Mouse (Mus musculus) left cerebral cortex, postnatal 25 days (tissue): ENCODE measurements around the gene Col4a1. TPM values are rescaled to one million over a fixed set of nuclear protein-coding genes. Genes with fewer than 3 reads are reported as not detected.

Source experiments
- DNase-seq, 2 experiments: peaks; one replicate each; pipeline ENCODE4 v3.0.0; 2022; ENCODE audit warnings: low spot score in 2 of 2, mixed read lengths in 1 of 2
- intact Hi-C: fragments of 180-260 bp; cut with DNase I; formaldehyde crosslinking; loops from one replicate; pipeline ENCODE4 v1.15.1; 2025
- total RNA-seq, 2 experiments: library from RNA; stranded (reverse); gene quantifications; 2 replicates each; pipeline ENCODE4 v1.2.3; 2021

Gene Col4a1
- total RNA-seq, 2 experiments from 2014 or later, result 55.5 to 63.1 TPM

GRCm38 (mm10) chr8:11276286-11276685 is 36.3 kb downstream of the Col4a1 start:
- intact Hi-C loops, result loop anchor here (5.0 kb wide), 1 partner anchor 36 kb away; the partner anchor contains the start of genes Col4a1 and Col4a2

GRCm38 (mm10) chr8:11274415-11274814 is 38.2 kb downstream of the Col4a1 start:
- DNase-seq, result no peak
- intact Hi-C loops, result no loop called here

More at GRCm38 (mm10) chr8:11276286-11276685, 36.3 kb downstream of the Col4a1 start:
- no peak for DNase-seq

DNA sequence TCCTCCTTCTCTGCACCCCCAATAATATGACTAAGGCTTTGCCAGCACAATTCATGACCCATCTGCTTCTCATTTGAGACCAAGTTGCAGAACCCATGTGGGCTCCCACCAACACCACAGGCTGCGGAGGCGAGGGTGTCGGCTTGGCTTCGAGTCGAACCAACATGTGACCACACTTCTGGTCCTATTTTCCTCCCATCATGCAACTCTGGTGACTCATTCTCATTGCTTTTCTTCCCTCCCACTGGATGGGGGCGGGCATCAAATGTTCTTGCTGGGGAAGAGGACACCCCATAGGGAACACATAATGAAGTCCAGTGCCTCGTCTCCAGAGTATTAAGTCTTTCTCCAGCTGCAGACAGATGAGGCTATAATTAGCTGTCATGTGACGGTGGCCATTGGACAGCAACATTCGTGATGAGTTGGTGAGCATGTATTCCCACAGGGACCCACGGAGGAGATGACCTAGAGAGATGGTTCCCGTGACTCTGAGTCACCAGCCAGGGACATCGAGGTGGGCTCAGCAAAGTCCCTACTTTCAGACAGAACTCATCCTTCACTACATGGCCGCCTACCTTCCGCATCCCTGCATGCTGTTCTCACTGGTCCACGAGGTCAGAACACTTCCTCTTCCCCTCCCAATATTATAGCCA is 39.0 kb downstream of the Col4a1 start:
- DNase-seq, result peak; percentile 78 to 98
- intact Hi-C loops, result loop anchor here (1.0 kb wide), 2 partner anchors 109 to 141 kb away; no protein-coding TSS in a partner anchor

GRCm38 (mm10) chr8:11272205-11272604 is 40.4 kb downstream of the Col4a1 start:
- no peak for DNase-seq
- intact Hi-C loops, result no loop called here

- intact Hi-C loops, result no loop called here
- DNase-seq, result no peak
These were observed 41.8 kb downstream of the Col4a1 start for GRCm38 (mm10) chr8:11270826-11271225.

GRCm38 (mm10) chr8:11268753-11269152 is 43.9 kb downstream of the Col4a1 start:
- intact Hi-C loops, result no loop called here
- peak; percentile 38 to 49 for DNase-seq

DNA sequence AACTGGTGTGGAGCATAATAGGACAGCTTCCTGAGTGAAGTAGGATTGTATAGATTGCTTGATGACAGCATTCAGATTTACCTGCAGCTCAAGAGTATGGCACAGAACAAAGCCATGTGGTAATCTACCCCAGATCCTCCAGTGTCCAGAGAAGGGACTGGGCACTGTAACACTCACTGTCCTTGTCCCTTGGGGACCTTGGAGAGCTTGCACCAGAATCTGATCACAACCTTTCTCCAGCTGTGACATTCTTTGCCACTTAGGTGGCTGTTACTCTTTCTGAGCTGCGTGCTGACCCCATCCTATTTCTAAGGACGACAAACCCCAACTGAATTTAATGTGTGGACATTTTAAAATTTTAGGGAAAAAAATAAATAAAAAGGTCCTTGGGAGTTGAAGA is 46.2 kb downstream of the Col4a1 start:
- intact Hi-C loops, result no loop called here
- no peak for DNase-seq

GRCm38 (mm10) chr8:11265971-11266370 is 46.7 kb downstream of the Col4a1 start:
- no peak for DNase-seq
- intact Hi-C loops, result no loop called here

DNA sequence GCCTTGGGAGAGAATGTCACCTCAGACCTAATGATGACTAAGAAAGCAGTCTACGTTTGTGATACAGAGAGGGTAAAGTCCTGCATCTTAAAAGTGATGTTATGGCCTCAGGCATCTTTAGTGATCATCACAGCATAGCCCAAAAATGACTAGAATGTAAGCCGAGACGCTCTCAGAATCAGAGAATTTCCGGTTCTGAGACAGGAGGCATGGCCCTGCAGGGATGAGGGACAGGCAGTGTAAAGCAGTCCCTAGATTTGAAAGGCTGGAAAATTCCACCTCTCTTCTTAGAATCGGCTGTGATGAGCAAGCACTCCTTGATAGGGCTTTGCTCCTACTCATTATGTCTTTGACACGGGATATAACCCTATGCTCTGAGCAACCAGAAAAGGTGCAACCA is 48.8 kb downstream of the Col4a1 start:
- intact Hi-C loops, result no loop called here

DNA sequence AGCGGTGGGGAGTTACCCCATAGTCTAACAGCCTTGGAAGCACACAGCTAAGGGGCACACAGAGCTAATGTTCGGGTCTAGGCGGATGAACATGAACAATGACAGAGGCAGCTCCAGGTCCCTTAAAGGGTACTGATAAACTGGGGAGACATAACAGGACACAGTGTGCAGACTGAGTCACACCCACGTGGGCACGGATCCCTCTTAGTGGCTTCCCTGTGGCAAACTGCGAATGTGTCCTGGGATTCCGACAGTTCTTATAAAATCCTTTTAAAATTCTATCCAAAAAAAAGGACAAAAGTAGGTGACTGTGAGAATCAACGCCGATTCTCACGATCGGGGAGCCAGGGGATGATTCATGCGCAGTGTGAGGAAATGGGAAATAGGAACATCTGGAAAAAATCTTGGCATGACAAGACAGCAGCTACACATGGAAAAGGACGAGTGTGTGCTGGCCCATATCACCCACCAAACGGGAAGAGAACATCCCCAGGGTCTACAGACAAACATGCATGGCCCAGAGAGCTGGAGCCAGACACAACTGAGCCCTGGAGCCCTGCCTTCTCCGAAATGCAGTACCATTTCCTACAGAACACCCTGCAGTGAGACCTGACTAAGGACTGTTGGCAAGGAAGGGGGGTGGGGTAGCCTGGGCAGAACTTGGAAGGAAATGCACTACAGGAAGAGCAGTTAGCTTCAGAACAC is 50.4 kb downstream of the Col4a1 start:
- intact Hi-C loops, result no loop called here

More for the DNA sequence above, 48.8 kb downstream of the Col4a1 start:
- no peak for DNase-seq

DNA sequence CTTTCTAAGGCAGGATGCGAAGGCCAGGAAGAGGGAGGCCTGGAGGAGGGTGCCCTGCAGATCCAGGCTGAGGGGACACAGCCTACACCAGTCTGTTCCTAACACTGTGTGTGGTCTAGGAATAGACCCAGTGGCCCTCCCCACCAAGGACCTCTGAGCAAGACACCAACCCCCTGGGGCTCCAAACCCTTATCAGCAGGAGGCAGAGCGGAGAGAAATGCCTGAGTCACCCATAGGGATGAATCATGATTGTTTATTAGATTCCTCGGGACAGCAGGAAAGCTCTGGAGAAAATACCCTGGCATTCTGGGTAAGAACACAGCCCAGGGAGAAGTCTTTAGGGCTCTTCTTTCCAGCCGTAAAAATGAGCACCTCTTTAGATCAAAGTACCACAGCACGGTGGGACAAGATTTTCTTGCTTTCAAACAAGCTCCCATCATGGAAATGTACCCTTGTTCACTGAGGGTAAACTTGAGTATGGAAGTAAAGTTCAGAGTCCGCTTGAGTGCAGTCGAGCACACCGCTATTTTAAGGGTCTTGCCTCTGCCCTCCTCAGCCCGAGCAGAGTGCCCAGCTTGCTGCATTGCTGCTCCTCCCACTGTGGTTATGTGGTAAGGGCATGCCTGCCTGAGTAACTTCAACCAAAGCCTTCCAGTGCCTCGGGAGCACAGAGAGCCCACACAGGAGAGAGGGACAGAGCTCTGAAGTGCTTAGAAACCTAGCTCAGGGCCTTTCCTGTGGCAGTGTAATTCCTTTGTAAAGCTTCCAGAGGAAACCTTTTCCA is 52.6 kb downstream of the Col4a1 start:
- intact Hi-C loops, result no loop called here
- DNase-seq, result no peak

More for the DNA sequence above, 50.4 kb downstream of the Col4a1 start:
- no peak for DNase-seq

GRCm38 (mm10) chr8:11258517-11259136 is 54.0 kb downstream of the Col4a1 start:
- no peak for DNase-seq
- intact Hi-C loops, result no loop called here

DNA sequence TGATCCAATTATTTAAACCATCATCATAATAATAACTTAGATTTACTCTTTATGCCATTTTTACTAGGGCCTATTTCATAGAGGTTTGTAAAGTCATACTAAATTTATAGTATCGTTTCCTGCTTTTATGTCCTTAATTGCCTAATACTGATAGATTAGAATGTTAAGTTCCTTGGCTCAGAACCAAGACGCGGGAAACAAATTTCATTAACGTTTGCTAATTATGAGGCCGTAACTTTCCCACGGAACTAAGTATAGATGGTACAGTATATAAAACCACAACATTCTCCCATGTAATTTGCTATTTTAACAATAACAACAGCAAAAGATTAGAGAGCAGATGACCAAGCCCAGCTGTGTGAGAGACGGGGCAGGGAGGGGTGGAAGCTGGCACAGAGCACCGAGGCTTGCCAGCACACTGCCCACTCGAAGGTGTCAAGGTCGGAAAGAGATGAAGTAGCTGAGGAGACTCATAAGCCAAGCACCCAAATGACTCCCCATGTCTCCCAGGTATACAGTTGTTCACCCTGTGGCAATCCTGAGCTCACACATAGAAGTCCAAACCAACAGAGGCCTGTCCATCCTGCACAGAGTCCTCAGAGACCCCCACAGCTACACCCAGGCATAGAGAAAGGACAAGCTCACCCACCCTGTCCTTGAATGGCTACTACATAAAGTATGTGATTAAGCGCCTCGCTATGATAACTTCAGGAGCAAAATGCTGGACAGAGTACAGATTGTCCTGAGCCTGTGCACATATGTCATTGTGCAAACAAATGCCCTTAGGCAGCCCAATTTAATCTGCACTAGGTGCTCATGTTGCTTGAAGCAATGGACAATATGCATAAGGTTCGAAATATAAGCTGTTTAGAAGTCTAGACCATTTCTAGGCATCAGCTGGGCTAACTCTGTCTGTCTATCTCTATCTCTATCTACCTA is 55.3 kb downstream of the Col4a1 start:
- no peak for DNase-seq
- intact Hi-C loops, result no loop called here

DNA sequence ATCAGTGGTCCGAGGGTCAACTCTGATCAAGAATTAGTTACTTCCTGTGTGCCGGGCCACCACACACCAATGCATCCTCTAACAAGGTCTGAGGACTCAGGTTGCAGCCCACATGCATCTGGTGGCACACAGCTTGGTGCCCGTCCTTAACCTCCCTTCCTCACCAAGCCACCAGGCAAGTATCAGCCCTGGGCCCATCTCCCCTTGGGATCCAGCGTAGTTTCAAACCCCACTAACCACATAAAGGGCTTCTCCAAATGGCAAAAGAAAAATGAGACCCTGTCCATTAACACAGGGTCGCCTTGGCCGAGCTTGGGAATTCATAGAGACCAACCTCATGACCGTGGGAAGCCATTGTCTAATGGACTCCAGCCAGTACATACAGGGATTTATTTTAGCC is 56.2 kb downstream of the Col4a1 start:
- intact Hi-C loops, result no loop called here
- no peak for DNase-seq

- intact Hi-C loops, result no loop called here
These were observed 56.9 kb downstream of the Col4a1 start for GRCm38 (mm10) chr8:11255680-11256079.

DNA sequence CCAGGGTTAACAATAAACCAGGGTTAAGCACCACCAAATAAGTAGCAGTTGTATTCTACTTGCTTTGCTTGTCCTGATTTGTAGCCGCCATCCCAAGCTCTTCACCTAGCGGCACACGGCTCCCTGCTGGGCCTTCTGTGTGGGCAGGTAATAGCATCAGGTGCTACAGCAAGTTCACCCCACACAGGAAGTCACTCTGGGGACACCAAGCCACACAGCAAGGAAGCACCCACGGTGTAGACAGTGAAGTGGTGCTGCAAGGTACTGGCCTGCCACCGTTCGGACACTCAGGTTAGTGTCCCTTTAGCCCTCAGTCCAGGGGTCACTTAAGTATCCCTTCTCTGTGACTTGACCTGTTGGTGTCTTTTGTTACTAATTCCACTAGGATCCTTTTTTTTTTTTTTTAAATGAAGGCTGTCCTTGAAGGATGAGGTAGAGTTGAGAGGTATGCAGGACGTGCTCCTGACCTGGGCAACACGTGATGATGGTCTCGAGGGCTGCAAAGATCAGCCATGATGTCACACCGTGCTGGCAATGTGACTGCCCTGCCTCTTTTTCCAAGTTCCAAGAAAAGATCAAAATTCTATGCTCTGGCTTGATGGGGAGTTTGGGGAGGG is 57.6 kb downstream of the Col4a1 start:
- no peak for DNase-seq
- intact Hi-C loops, result no loop called here

More at GRCm38 (mm10) chr8:11255680-11256079, 56.9 kb downstream of the Col4a1 start:
- DNase-seq, result no peak

DNA sequence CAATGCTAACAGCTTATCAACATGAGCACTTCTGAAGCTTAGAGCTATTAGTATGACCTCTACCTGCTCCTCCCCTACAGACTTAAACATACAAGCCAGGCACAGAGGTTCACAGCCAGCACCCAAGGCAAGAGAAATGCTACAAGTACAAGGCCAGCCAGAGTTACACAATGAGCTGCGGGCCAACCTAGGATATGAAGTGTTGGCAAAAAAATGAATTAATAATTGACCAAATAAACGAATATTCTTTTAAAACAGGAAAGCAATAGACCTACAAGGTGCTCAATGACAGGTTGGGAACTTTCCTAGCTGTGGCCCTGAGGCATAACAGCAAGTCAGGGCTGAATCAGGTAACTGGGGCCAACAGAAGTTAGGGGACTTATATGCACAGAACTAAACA is 58.1 kb downstream of the Col4a1 start:
- DNase-seq, result no peak
- intact Hi-C loops, result no loop called here

DNA sequence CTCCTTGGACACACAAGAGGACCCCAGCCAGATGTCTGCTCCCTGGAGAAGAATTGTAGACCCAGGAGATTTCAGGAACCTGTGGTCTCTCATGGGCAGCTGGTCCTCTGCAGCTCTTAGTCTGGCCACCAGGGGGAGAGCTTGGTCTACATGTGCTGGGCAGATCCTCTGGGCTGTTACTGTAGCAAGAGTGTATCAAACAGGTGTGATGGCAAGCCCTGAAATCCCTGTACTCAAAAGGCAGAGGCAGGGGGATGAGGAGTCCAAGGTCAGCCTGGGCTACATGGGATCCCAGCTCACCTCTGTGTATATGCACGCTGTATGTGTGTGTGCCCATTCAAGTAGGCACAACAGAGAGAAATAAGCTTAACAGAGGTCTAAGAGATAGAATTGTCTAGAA is 59.1 kb downstream of the Col4a1 start:
- intact Hi-C loops, result loop anchor here (1.0 to 2.0 kb wide), 3 partner anchors 139 to 231 kb away; no protein-coding TSS in a partner anchor
- DNase-seq, result peak; percentile 86 to 90
